Mouse (Mus musculus) natural killer cell, adult 2 months (primary cell): ENCODE measurements around the gene Wwox.
A peak's percentile ranks its signal among the peaks of the same experiment; 100 is the strongest.

Source experiments
- DNase-seq, 2 experiments: peaks; one replicate each; pipeline ENCODE4 v3.0.0; 2022; ENCODE audit warnings: low spot score in 2 of 2

Wwox gene

GRCm38 (mm10) chr8:114801428-114802134, 362.1 kb downstream of the Wwox start:
- peak in 1 of 2 experiments; percentile 68 for DNase-seq

- DNase-seq, result peak in 1 of 2 experiments; percentile 69
Observed at GRCm38 (mm10) chr8:114803113-114803512, 363.7 kb downstream of the Wwox start.

GRCm38 (mm10) chr8:114806826-114807420, 367.5 kb downstream of the Wwox start:
- no peak for DNase-seq

GRCm38 (mm10) chr8:114807676-114808426, 368.4 kb downstream of the Wwox start:
- DNase-seq, result no peak

GRCm38 (mm10) chr8:114810470-114810869, 371.0 kb downstream of the Wwox start:
- DNase-seq, result no peak

- no peak for DNase-seq
Observed at GRCm38 (mm10) chr8:114813830-114814229, 374.4 kb downstream of the Wwox start.

- peak; percentile 50 to 72 for DNase-seq
Observed at GRCm38 (mm10) chr8:114814769-114815736, 375.6 kb downstream of the Wwox start.

GRCm38 (mm10) chr8:114816343-114816742, 376.9 kb downstream of the Wwox start:
- DNase-seq, result peak; percentile 21 to 64

GRCm38 (mm10) chr8:114816949-114817348, 377.5 kb downstream of the Wwox start:
- no peak for DNase-seq

GRCm38 (mm10) chr8:114821543-114821942, 382.1 kb downstream of the Wwox start:
- DNase-seq, result no peak

GRCm38 (mm10) chr8:114825460-114825859, 386.0 kb downstream of the Wwox start:
- DNase-seq, result no peak

GRCm38 (mm10) chr8:114826991-114827390, 387.5 kb downstream of the Wwox start:
- DNase-seq, result no peak

GRCm38 (mm10) chr8:114827810-114828209, 388.4 kb downstream of the Wwox start:
- DNase-seq, result peak in 1 of 2 experiments; percentile 8

- DNase-seq, result no peak
Observed at GRCm38 (mm10) chr8:114831595-114831994, 392.1 kb downstream of the Wwox start.

- no peak for DNase-seq
Observed at GRCm38 (mm10) chr8:114832251-114832774, 392.9 kb downstream of the Wwox start.

GRCm38 (mm10) chr8:114834730-114835129, 395.3 kb downstream of the Wwox start:
- no peak for DNase-seq

- no peak for DNase-seq
Observed at GRCm38 (mm10) chr8:114839998-114840397, 400.5 kb downstream of the Wwox start.

- no peak for DNase-seq
Observed at GRCm38 (mm10) chr8:114847666-114848065, 408.2 kb downstream of the Wwox start.

GRCm38 (mm10) chr8:114849461-114849860, 410.0 kb downstream of the Wwox start:
- no peak for DNase-seq

GRCm38 (mm10) chr8:114850014-114850870, 410.8 kb downstream of the Wwox start:
- DNase-seq, result no peak
